Mouse (Mus musculus) layer of hippocampus, postnatal 25 days (tissue): Measurements from ENCODE around the gene Gm21830. TPM values are rescaled to one million over a fixed set of nuclear protein-coding genes. Genes with fewer than 3 reads are reported as not detected.
"Not testable (repeated sequence)": the region's sequence is repeated elsewhere in the genome, so short reads cannot be mapped to it uniquely, and the experiment has no call there.

Source experiments
- DNase-seq, 2 experiments: peaks; one replicate each; pipeline ENCODE4 v3.0.0; 2022; ENCODE audit warnings: mixed read lengths in 2 of 2, low spot score in 1 of 2; ENCODE audit errors: extremely low spot score in 1 of 2
- total RNA-seq, 2 experiments: library from RNA; stranded (reverse); gene quantifications; 2 replicates each; pipeline ENCODE4 v1.2.3; 2021

Gene Gm21830
- not detected for total RNA-seq

DNA sequence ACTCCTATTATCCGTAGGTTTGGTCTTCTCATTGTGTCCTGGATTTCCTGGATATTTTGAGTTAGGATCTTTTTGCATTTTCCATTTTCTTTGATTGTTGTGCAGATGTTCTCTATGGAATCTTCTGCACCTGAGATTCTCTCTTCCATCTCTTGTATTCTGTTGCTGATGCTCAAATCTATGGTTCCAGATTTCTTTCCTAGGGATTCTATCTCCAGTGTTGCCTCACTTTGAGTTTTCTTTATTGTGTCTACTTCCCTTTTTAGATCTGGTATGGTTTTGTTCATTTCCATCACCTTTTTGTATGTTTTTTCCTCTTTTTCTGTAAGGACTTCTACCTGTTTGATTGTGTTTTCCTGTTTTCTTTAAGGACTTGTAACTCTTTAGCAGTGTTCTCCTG lies at the start of gene Gm21830:
Gene Gm21830, plus strand, starts transcription at position 301 of the 400 bp plus-strand sequence.
- not testable (repeated sequence) for DNase-seq

- no peak for DNase-seq
Measured at GRCm38 (mm10) chr2:67364506-67364905, 49.0 kb upstream of the Gm21830 start.

- no peak for DNase-seq
Measured at GRCm38 (mm10) chr2:67378504-67378903, 35.0 kb upstream of the Gm21830 start.

GRCm38 (mm10) chr2:67420853-67421252 lies 7.3 kb downstream of the Gm21830 start:
- no peak for DNase-seq

GRCm38 (mm10) chr2:67422799-67423198 lies 9.3 kb downstream of the Gm21830 start:
- DNase-seq: no peak

GRCm38 (mm10) chr2:67433081-67433480 lies 19.6 kb downstream of the Gm21830 start, which contains the start of gene Gm26727:
Gene Gm26727 (minus strand): TSS chr2:67433181.
- no peak for DNase-seq

- no peak for DNase-seq
Measured at GRCm38 (mm10) chr2:67438309-67438708, 24.8 kb downstream of the Gm21830 start.

- DNase-seq: no peak
Measured at GRCm38 (mm10) chr2:67445780-67446179, 32.3 kb downstream of the Gm21830 start, which contains the start of gene Xirp2. Gene Xirp2 (plus strand): TSS chr2:67446002.

- DNase-seq: no peak
Measured at GRCm38 (mm10) chr2:67446772-67447171, 33.2 kb downstream of the Gm21830 start.

- peak in 1 of 2 experiments; percentile 24 for DNase-seq
Measured at GRCm38 (mm10) chr2:67447206-67447605, 33.7 kb downstream of the Gm21830 start.

DNA sequence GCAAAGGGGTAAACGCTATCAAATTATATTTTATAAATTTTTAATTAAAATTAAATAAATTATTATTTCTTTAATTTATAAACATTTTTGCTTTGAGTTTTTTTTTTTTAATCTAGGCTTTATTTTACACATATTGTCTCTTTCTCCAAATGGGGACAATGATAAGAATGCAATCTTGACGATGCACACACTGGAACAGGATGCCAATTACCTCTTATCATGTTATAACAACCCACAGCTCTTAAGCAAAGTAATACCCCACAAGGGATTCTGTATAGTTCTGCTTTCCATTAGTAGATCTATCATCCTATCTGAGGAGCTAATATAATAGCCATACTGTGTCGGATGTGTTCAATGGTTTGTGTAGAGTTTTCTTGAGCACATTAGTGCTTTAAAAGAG lies 47.3 kb downstream of the Gm21830 start:
- no peak for DNase-seq

GRCm38 (mm10) chr2:67467036-67467435 lies 53.5 kb downstream of the Gm21830 start:
- DNase-seq: no peak

DNA sequence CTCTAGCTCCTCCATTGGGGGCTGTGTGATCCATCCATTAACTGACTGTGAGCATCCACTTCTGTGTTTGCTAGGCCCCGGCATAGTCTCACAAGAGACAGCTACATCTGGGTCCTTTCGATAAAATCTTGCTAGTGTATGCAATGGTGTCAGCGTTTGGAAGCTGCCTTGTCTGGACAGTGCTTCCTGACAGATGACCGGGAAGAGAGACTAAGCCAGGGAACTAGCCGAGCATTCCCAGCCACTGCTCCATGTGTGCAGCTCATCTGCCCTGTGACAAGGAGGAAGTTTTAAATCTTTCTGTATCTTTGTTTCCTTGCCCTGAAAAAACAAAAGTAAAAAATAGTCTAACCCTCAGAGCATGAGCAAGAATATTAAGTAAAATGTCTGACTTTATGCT lies 56.5 kb downstream of the Gm21830 start:
- not testable (repeated sequence) for DNase-seq

DNA sequence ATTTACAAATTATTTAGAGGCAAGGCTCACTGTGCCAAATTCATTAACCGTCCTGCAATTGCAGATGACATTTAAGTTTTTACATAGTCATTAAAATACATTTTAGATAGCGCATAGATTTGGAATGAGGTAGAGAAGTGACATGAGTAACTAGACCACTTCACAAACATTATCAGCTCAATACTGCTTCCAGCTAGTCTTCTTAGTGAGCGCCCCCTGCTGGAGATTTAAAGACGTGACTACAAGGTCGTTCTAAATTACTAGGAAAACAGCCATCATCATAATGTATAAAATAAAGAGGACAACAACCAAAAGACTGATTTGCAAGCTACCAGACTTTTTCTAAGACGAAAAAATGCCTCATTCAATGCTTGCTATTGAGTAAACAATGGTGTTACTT lies 64.2 kb downstream of the Gm21830 start:
- peak in 1 of 2 experiments; percentile 75 for DNase-seq

DNA sequence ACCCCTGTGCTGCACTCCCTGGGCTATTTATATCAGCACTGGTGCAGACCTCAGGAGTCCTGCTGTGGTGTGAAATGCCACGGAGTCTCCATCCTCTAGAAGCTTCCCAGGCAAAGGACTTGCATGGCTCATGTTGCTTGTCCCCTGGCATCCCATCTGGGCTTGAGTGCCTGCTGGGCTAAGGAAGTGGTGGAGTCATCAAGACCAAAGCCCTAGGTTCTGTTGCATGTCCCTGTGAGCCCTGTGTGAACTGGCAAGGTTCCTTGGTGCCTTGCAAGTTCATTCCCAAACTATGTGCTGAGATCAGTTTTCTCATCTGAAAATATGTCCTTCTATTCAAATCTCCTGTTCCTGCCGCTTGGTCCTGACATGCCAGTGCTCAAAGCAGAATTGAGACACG lies 67.5 kb downstream of the Gm21830 start:
- no peak for DNase-seq

Other genes starting within 250 kb of the Gm21830 start
- not detected for gene Gm26727, start 19.5 kb downstream of the Gm21830 start, total RNA-seq
- not detected for gene Xirp2, start 32.3 kb downstream of the Gm21830 start, total RNA-seq
- gene B3galt1, start 152.1 kb downstream of the Gm21830 start, total RNA-seq: 10 to 100 TPM; 85.1 to 88.0 TPM